Mouse (Mus musculus) forebrain, embryonic 15.5 days (tissue): ENCODE data around the gene Zfp638. TPM values are rescaled to one million over a fixed set of nuclear protein-coding genes. Genes with fewer than 3 reads are reported as not detected.

ENCODE experiments used
- ATAC-seq: fragments of 200-750 bp; cut with Nextera tagmentation; replicated peaks from 2 replicates; pipeline ENCODE4 v1.8.0; 2017; ENCODE audit warnings: mild to moderate bottlenecking, moderate TSS enrichment, moderate library complexity
- H3K27ac ChIP-seq: fragments of 300-500 bp; sonication (generic); replicated peaks from 2 replicates; pipeline ENCODE4 v1.5.1; 2015; ENCODE audit warnings: mild to moderate bottlenecking, inconsistent platforms
- H3K27me3 ChIP-seq: fragments of 300-500 bp; sonication (generic); 2 replicates; pipeline ENCODE4 v1.6.1; 2015; ENCODE audit warnings: inconsistent platforms
- H3K36me3 ChIP-seq: fragments of 300-500 bp; sonication (generic); 2 replicates; pipeline ENCODE4 v1.6.1; 2015; ENCODE audit warnings: mild to moderate bottlenecking, inconsistent platforms
- H3K4me1 ChIP-seq: fragments of 300-500 bp; sonication (generic); 2 replicates; pipeline ENCODE4 v1.6.1; 2015; ENCODE audit warnings: inconsistent platforms
- H3K4me2 ChIP-seq: fragments of 300-500 bp; sonication (generic); replicated peaks from 2 replicates; pipeline ENCODE4 v1.6.1; 2015; ENCODE audit warnings: mild to moderate bottlenecking, inconsistent platforms
- H3K4me3 ChIP-seq: fragments of 300-500 bp; sonication (generic); 2 replicates; pipeline ENCODE4 v1.5.1; 2015; ENCODE audit warnings: mild to moderate bottlenecking, inconsistent platforms
- H3K9ac ChIP-seq: fragments of 300-500 bp; sonication (generic); replicated peaks from 2 replicates; pipeline ENCODE4 v1.6.1; 2015; ENCODE audit warnings: mild to moderate bottlenecking, inconsistent platforms
- H3K9me3 ChIP-seq: fragments of 300-500 bp; sonication (generic); 2 replicates; pipeline ENCODE4 v1.6.1; 2016; ENCODE audit warnings: inconsistent platforms
- WGBS: fragments of 180-500 bp; shearing (Covaris S2); methylation state at CpG from one replicate; pipeline ENCODE4 v1.1.7; 2015; ENCODE audit warnings: mixed read lengths; 5-methylcytosine and 5-hydroxymethylcytosine counted together
- polyA plus RNA-seq: library from polyadenylated mRNA; unstranded; fragments of >200 nt; fragmentation: Nextera tagmentation; extraction: Ambion mirVana; gene quantifications from 2 replicates; pipeline ENCODE4 v1.2.1, GENCODE M21; 2015

Gene Zfp638
- polyA plus RNA-seq, 1 experiment from 2014 or later = 90.8 TPM

- no peaks in the 10 kb centered on the region for H3K9me3 ChIP-seq
- H3K4me1 ChIP-seq = no peaks in the 10 kb centered on the region
- WGBS = 91% methylated on average over 2 of the region's 2 CpGs
- H3K9ac ChIP-seq = no peak overlapping the region
- H3K27me3 ChIP-seq = no peaks in the 10 kb centered on the region
- no peak for ATAC-seq
- no peaks in the 10 kb centered on the region for H3K36me3 ChIP-seq
- H3K27ac ChIP-seq = no peak overlapping the region
- H3K4me2 ChIP-seq = no peak overlapping the region
- no peak overlapping the region for H3K4me3 ChIP-seq
These were observed 20.8 kb upstream of the Zfp638 start for GRCm38 (mm10) chr6:83846141-83846540.

GRCm38 (mm10) chr6:83849446-83849845 is 17.5 kb upstream of the Zfp638 start:
- Histone ChIP-seq H3K9ac (no peak overlapping the region), H3K4me2 (no peak overlapping the region), H3K27ac (no peak overlapping the region), H3K4me3 (no peak overlapping the region), H3K27me3 (no peaks in the 10 kb centered on the region), H3K9me3 (no peaks in the 10 kb centered on the region), H3K4me1 (no peaks in the 10 kb centered on the region), H3K36me3 (no peaks in the 10 kb centered on the region)
- ATAC-seq = no peak
- 86% methylated on average over 2 of the region's 2 CpGs for WGBS

GRCm38 (mm10) chr6:83857476-83857875 is 9.4 kb upstream of the Zfp638 start:
- Histone ChIP-seq H3K4me3 (no peak overlapping the region), H3K9ac (no peak overlapping the region), H3K4me2 (no peak overlapping the region), H3K36me3 (no peaks in the 10 kb centered on the region), H3K9me3 (no peaks in the 10 kb centered on the region), H3K27ac (no peak overlapping the region), H3K27me3 (no peaks in the 10 kb centered on the region), H3K4me1 (no peaks in the 10 kb centered on the region)
- ATAC-seq = no peak
- WGBS = 36% methylated on average over 5 of the region's 5 CpGs

- Histone ChIP-seq H3K9me3 (no peaks in the 10 kb centered on the region), H3K4me2 (no peak overlapping the region), H3K9ac (no peak overlapping the region), H3K4me3 (no peak overlapping the region), H3K4me1 (no peaks in the 10 kb centered on the region), H3K36me3 (no peaks in the 10 kb centered on the region), H3K27ac (no peak overlapping the region), H3K27me3 (no peaks in the 10 kb centered on the region)
- 92% methylated on average over 9 of the region's 9 CpGs for WGBS
- ATAC-seq = no peak
These were observed 6.9 kb upstream of the Zfp638 start for GRCm38 (mm10) chr6:83860033-83860432.

GRCm38 (mm10) chr6:83863538-83863937 is 3.4 kb upstream of the Zfp638 start:
- Histone ChIP-seq H3K4me3 (no peak overlapping the region), H3K27me3 (no peaks in the 10 kb centered on the region), H3K4me1 (peaks cover 13% of the 10 kb centered on the region), H3K36me3 (no peaks in the 10 kb centered on the region), H3K9ac (no peak overlapping the region), H3K27ac (no peak overlapping the region), H3K4me2 (no peak overlapping the region), H3K9me3 (no peaks in the 10 kb centered on the region)
- no peak for ATAC-seq
- WGBS = 76% methylated on average over 4 of the region's 4 CpGs

- no peak overlapping the region for H3K9ac ChIP-seq
- H3K4me2 ChIP-seq = peak overlapping the region; percentile 96
- no peaks in the 10 kb centered on the region for H3K36me3 ChIP-seq
- peak; percentile 3; the same call in 1 of the 2 replicates for ATAC-seq
- peak overlapping the region; percentile 77 for H3K4me3 ChIP-seq
- WGBS = 38% methylated on average over 4 of the region's 4 CpGs
- no peak overlapping the region for H3K27ac ChIP-seq
- no peaks in the 10 kb centered on the region for H3K27me3 ChIP-seq
- H3K4me1 ChIP-seq = peaks cover 13% of the 10 kb centered on the region
- H3K9me3 ChIP-seq = no peaks in the 10 kb centered on the region
These were observed 486 bp upstream of the Zfp638 start for GRCm38 (mm10) chr6:83866423-83866822.

GRCm38 (mm10) chr6:83867598-83868585 is 983 bp downstream of the Zfp638 start:
- Histone ChIP-seq H3K9ac (peak overlapping the region; percentile 53), H3K9me3 (no peaks in the 10 kb centered on the region), H3K27ac (no peak overlapping the region), H3K4me1 (peaks cover 13% of the 10 kb centered on the region), H3K4me2 (peak overlapping the region; percentile 96), H3K4me3 (peak overlapping the region; percentile 77), H3K36me3 (no peaks in the 10 kb centered on the region), H3K27me3 (no peaks in the 10 kb centered on the region)
- ATAC-seq = peak; percentile 36
- 1% methylated on average over 19 of the region's 19 CpGs for WGBS

GRCm38 (mm10) chr6:83879815-83880214 is 12.9 kb downstream of the Zfp638 start:
- WGBS = 4% methylated on average over 4 of the region's 4 CpGs
- H3K36me3 ChIP-seq = no peaks in the 10 kb centered on the region
- ATAC-seq = no peak
- H3K9me3 ChIP-seq = no peaks in the 10 kb centered on the region
- no peak overlapping the region for H3K4me2 ChIP-seq
- no peak overlapping the region for H3K4me3 ChIP-seq
- no peaks in the 10 kb centered on the region for H3K27me3 ChIP-seq
- no peak overlapping the region for H3K9ac ChIP-seq
- H3K4me1 ChIP-seq = no peaks in the 10 kb centered on the region
- no peak overlapping the region for H3K27ac ChIP-seq

- Histone ChIP-seq H3K4me3 (no peak overlapping the region), H3K4me1 (no peaks in the 10 kb centered on the region), H3K27me3 (no peaks in the 10 kb centered on the region), H3K4me2 (no peak overlapping the region), H3K36me3 (no peaks in the 10 kb centered on the region), H3K9me3 (no peaks in the 10 kb centered on the region), H3K9ac (no peak overlapping the region), H3K27ac (no peak overlapping the region)
- 87% methylated on average over 3 of the region's 3 CpGs for WGBS
- no peak for ATAC-seq
These were observed 19.9 kb downstream of the Zfp638 start for GRCm38 (mm10) chr6:83886789-83887188.

- Histone ChIP-seq H3K27ac (no peak overlapping the region), H3K9ac (no peak overlapping the region), H3K4me1 (no peaks in the 10 kb centered on the region), H3K9me3 (no peaks in the 10 kb centered on the region), H3K4me3 (no peak overlapping the region), H3K36me3 (no peaks in the 10 kb centered on the region), H3K27me3 (no peaks in the 10 kb centered on the region), H3K4me2 (no peak overlapping the region)
- no peak for ATAC-seq
- 78% methylated on average over 1 of the region's 1 CpGs for WGBS
These were observed 21.9 kb downstream of the Zfp638 start for GRCm38 (mm10) chr6:83888802-83889201.

GRCm38 (mm10) chr6:83890281-83891015 is 23.5 kb downstream of the Zfp638 start:
- H3K4me2 ChIP-seq = no peak overlapping the region

GRCm38 (mm10) chr6:83891251-83891650 is 24.3 kb downstream of the Zfp638 start:
- Histone ChIP-seq H3K4me1 (no peaks in the 10 kb centered on the region), H3K9ac (no peak overlapping the region), H3K9me3 (no peaks in the 10 kb centered on the region), H3K4me3 (no peak overlapping the region), H3K27me3 (no peaks in the 10 kb centered on the region), H3K4me2 (no peak overlapping the region), H3K27ac (no peak overlapping the region), H3K36me3 (no peaks in the 10 kb centered on the region)
- ATAC-seq = no peak
- WGBS = 89% methylated on average over 5 of the region's 5 CpGs

More at GRCm38 (mm10) chr6:83890281-83891015, 23.5 kb downstream of the Zfp638 start:
- ATAC-seq = no peak
- 6% methylated on average over 2 of the region's 2 CpGs for WGBS
- no peaks in the 10 kb centered on the region for H3K4me1 ChIP-seq
- H3K27ac ChIP-seq = no peak overlapping the region
- H3K27me3 ChIP-seq = no peaks in the 10 kb centered on the region
- no peak overlapping the region for H3K4me3 ChIP-seq
- no peaks in the 10 kb centered on the region for H3K36me3 ChIP-seq
- H3K9me3 ChIP-seq = no peaks in the 10 kb centered on the region
- H3K9ac ChIP-seq = no peak overlapping the region
